Mouse (Mus musculus) ES-E14 (cell line): Measurements from ENCODE around the gene Gm2007. TPM values are rescaled to one million over a fixed set of nuclear protein-coding genes. Genes with fewer than 3 reads are reported as not detected.
"Not testable (repeated sequence)": the region's sequence is repeated elsewhere in the genome, so short reads cannot be mapped to it uniquely, and the experiment has no call there.

Experiments
- DNase-seq: peaks from one replicate; pipeline ENCODE4 v3.0.0-alpha.2; 2013; ENCODE audit warnings: low read depth, low spot score
- H3K27ac ChIP-seq: 2 replicates; pipeline ENCODE4 v1.5.1; 2012; ENCODE audit warnings: low read depth, mild to moderate bottlenecking, low read length, moderate library complexity, mixed read lengths; ENCODE audit not compliant: poor library complexity, insufficient read depth, severe bottlenecking
- H3K36me3 ChIP-seq: 2 replicates; pipeline ENCODE4 v1.6.1; 2012; ENCODE audit warnings: mild to moderate bottlenecking, low read length, moderate library complexity, mixed read lengths; ENCODE audit not compliant: control insufficient read depth, poor library complexity, insufficient read depth, severe bottlenecking
- H3K4me1 ChIP-seq, 2 experiments: fragments of 150-350 bp in 1 of 2; sonication (generic) in 1 of 2; 2 replicates each; pipeline ENCODE4 v1.6.1; 2012; ENCODE audit warnings: low read length in 2 of 2, mild to moderate bottlenecking in 1 of 2, mixed read lengths in 1 of 2; ENCODE audit not compliant: control insufficient read depth in 2 of 2, insufficient read depth in 2 of 2, poor library complexity in 1 of 2
- H3K4me3 ChIP-seq, 2 experiments: fragments of 150-350 bp in 1 of 2; sonication (generic) in 1 of 2; 2 replicates each; pipeline ENCODE4 v1.5.1; 2012; ENCODE audit warnings: low read length in 2 of 2, low read depth in 1 of 2, mild to moderate bottlenecking in 1 of 2, mixed read lengths in 1 of 2; ENCODE audit not compliant: insufficient read depth in 1 of 2, poor library complexity in 1 of 2, severe bottlenecking in 1 of 2
- H3K9ac ChIP-seq: 2 replicates; pipeline ENCODE4 v1.6.1; 2012; ENCODE audit warnings: low read depth, mild to moderate bottlenecking, low read length, mixed read lengths; ENCODE audit not compliant: poor library complexity, insufficient read depth, severe bottlenecking
- H3K9me3 ChIP-seq: fragments of 150-350 bp; sonication (generic); 2 replicates; pipeline ENCODE4 v1.6.1; 2012; ENCODE audit warnings: low read depth, mild to moderate bottlenecking, low read length; ENCODE audit not compliant: control insufficient read depth, insufficient read depth
- in situ Hi-C, 2 experiments: fragments of 600-800 bp; cut with MboI; formaldehyde crosslinking; loops; one replicate each; pipeline ENCODE4 v1.15.1; 2025; ENCODE audit warnings: low sequenced_read_pairs in 2 of 2, inconsistent platforms in 1 of 2; ENCODE audit not compliant: unreplicated experiment in 2 of 2
- total RNA-seq: library from RNA; depleted of rRNA; stranded (reverse); fragments of 300-350 nt; gene quantifications from 2 replicates; pipeline ENCODE4 v1.2.3, GENCODE M21; 2012; rRNA removed

Gm2007 gene
- not detected in 2 replicates for total RNA-seq

- H3K36me3 ChIP-seq, H3K4me3 ChIP-seq, DNase-seq, in situ Hi-C loops, H3K4me1 ChIP-seq, H3K27ac ChIP-seq, H3K9me3 ChIP-seq, H3K9ac ChIP-seq: not testable (repeated sequence)
These were observed at the start of gene Gm2007 for GRCm38 (mm10) chr2:175741237-175741636. Gene Gm2007 (plus strand): TSS chr2:175741537.

GRCm38 (mm10) chr2:175703546-175703945 is 37.8 kb upstream of the Gm2007 start, which contains the start of gene Zfp969:
Gene Zfp969 (minus strand): TSS chr2:175703646.
- DNase-seq, H3K27ac ChIP-seq, in situ Hi-C loops, H3K4me1 ChIP-seq, H3K36me3 ChIP-seq, H3K9me3 ChIP-seq, H3K9ac ChIP-seq, H3K4me3 ChIP-seq: not testable (repeated sequence)

GRCm38 (mm10) chr2:175800993-175801392 is 59.7 kb downstream of the Gm2007 start, which contains the start of gene Gm14288:
Gene Gm14288 (minus strand): TSS chr2:175801093.
- DNase-seq, in situ Hi-C loops, H3K36me3 ChIP-seq: not testable (repeated sequence)

More at GRCm38 (mm10) chr2:175800993-175801392, 59.7 kb downstream of the Gm2007 start, which contains the start of gene Gm14288:
- not testable (repeated sequence) for H3K27ac ChIP-seq, H3K9ac ChIP-seq, H3K4me1 ChIP-seq, H3K4me3 ChIP-seq, H3K9me3 ChIP-seq

Other genes starting within 250 kb of the Gm2007 start
- gene Gm11007, start 97.6 kb upstream of the Gm2007 start, total RNA-seq, result not detected in 2 replicates
- gene Zfp969, start 37.9 kb upstream of the Gm2007 start, total RNA-seq, result not detected in 2 replicates
- 13.7 and 14.3 TPM in 2 replicates for gene Gm14288, start 59.6 kb downstream of the Gm2007 start, total RNA-seq
- gene Gm6710, start 127.7 kb downstream of the Gm2007 start, total RNA-seq, result 7.0 and 11.1 TPM in 2 replicates
- 28.4 and 34.6 TPM in 2 replicates for gene Zfp966, start 189.6 kb downstream of the Gm2007 start, total RNA-seq
- 9.5 and 12.1 TPM in 2 replicates for gene Gm2026, start 223.8 kb downstream of the Gm2007 start, total RNA-seq